Mouse (Mus musculus) intestine, embryonic 16.5 days (tissue): ENCODE results near the gene Spen. TPM values are rescaled to one million over a fixed set of nuclear protein-coding genes. Genes with fewer than 3 reads are reported as not detected.

Experiments used
- ATAC-seq: fragments of 200-750 bp; cut with Nextera tagmentation; 2 replicates; pipeline ENCODE4 v1.8.0; 2017; ENCODE audit warnings: moderate TSS enrichment, moderate library complexity
- H3K27ac ChIP-seq: fragments of 300-500 bp; sonication (generic); 2 replicates; pipeline ENCODE4 v1.5.1; 2014; ENCODE audit warnings: mild to moderate bottlenecking, low read length
- H3K27me3 ChIP-seq: fragments of 300-500 bp; sonication (generic); replicated peaks from 2 replicates; pipeline ENCODE4 v1.6.1; 2014; ENCODE audit warnings: low read length, control low read depth, mixed read lengths; ENCODE audit not compliant: control insufficient read depth, insufficient read depth
- H3K36me3 ChIP-seq: fragments of 300-500 bp; sonication (generic); 2 replicates; pipeline ENCODE4 v1.6.1; 2014; ENCODE audit warnings: low read length, control low read depth; ENCODE audit not compliant: control insufficient read depth, insufficient read depth
- H3K4me1 ChIP-seq: fragments of 300-500 bp; sonication (generic); 2 replicates; pipeline ENCODE4 v1.6.1; 2014; ENCODE audit warnings: low read length, control low read depth, mixed read lengths; ENCODE audit not compliant: control insufficient read depth, insufficient read depth
- H3K4me2 ChIP-seq: fragments of 300-500 bp; sonication (generic); 2 replicates; pipeline ENCODE4 v1.6.1; 2014; ENCODE audit warnings: low read depth, low read length, control low read depth
- H3K4me3 ChIP-seq: fragments of 300-500 bp; sonication (generic); 2 replicates; pipeline ENCODE4 v1.5.1; 2014; ENCODE audit warnings: mild to moderate bottlenecking, low read length
- H3K9ac ChIP-seq: fragments of 300-500 bp; sonication (generic); 2 replicates; pipeline ENCODE4 v1.6.1; 2014; ENCODE audit warnings: low read depth, low read length
- H3K9me3 ChIP-seq: fragments of 300-500 bp; sonication (generic); 2 replicates; pipeline ENCODE4 v1.6.1; 2016; ENCODE audit warnings: low read length, control low read depth; ENCODE audit not compliant: control insufficient read depth
- WGBS: fragments of 180-500 bp; shearing (Covaris S2); extraction: QIAGEN DNeasy Blood & Tissue Kit; methylation state at CpG from one replicate; pipeline ENCODE4 v1.1.7; 2014; 5-methylcytosine and 5-hydroxymethylcytosine counted together
- polyA plus RNA-seq: library from polyadenylated mRNA; unstranded; fragments of >200 nt; fragmentation: Nextera tagmentation; extraction: Ambion mirVana; gene quantifications from 2 replicates; pipeline ENCODE4 v1.2.1, GENCODE M21; 2015

Gene Spen
- polyA plus RNA-seq, 1 experiment from 2014 or later, result 6.3 TPM

GRCm38 (mm10) chr4:141440877-141441276, 97.5 kb downstream of the Spen start:
- no peak overlapping the region for H3K4me3 ChIP-seq
- peaks cover 14% of the 10 kb centered on the region for H3K4me1 ChIP-seq
- no peaks in the 10 kb centered on the region for H3K9me3 ChIP-seq
- no peak overlapping the region for H3K9ac ChIP-seq
- no peak overlapping the region for H3K4me2 ChIP-seq
- H3K27me3 ChIP-seq, result no peaks in the 10 kb centered on the region
- ATAC-seq, result no peak
- H3K27ac ChIP-seq, result no peak overlapping the region
- H3K36me3 ChIP-seq, result no peaks in the 10 kb centered on the region

GRCm38 (mm10) chr4:141439083-141439803, 99.2 kb downstream of the Spen start:
- Histone ChIP-seq H3K36me3 (no peaks in the 10 kb centered on the region), H3K27ac (no peak overlapping the region), H3K4me3 (no peak overlapping the region), H3K9me3 (no peaks in the 10 kb centered on the region), H3K4me1 (peaks cover 10% of the 10 kb centered on the region; the same call in 1 of the 2 replicates), H3K9ac (no peak overlapping the region), H3K4me2 (no peak overlapping the region), H3K27me3 (no peaks in the 10 kb centered on the region)
- 75% methylated on average over 12 of the region's 12 CpGs for WGBS
- no peak for ATAC-seq

- no peak; the same call in 1 of the 2 replicates for ATAC-seq
- Histone ChIP-seq H3K9ac (no peak within 1 kb of the TSS), H3K36me3 (no peaks in the 10 kb centered on the region), H3K4me1 (peaks cover 6% of the 10 kb centered on the region; the same call in 1 of the 2 replicates), H3K27me3 (no peaks in the 10 kb centered on the region), H3K27ac (no peak within 1 kb of the TSS), H3K4me3 (no peak within 1 kb of the TSS), H3K4me2 (no peak within 1 kb of the TSS), H3K9me3 (no peaks in the 10 kb centered on the region)
- 82% methylated on average over 1 of the region's 1 CpGs for WGBS
Observed at GRCm38 (mm10) chr4:141435974-141436373, 102.4 kb downstream of the Spen start, which contains the start of gene Srarp. TSS of gene Srarp (minus strand) at chr4:141436105.

- Histone ChIP-seq H3K4me2 (no peak overlapping the region), H3K4me3 (no peak overlapping the region), H3K27ac (no peak overlapping the region), H3K9me3 (no peaks in the 10 kb centered on the region), H3K9ac (no peak overlapping the region), H3K27me3 (no peaks in the 10 kb centered on the region), H3K36me3 (no peaks in the 10 kb centered on the region), H3K4me1 (peaks cover 4% of the 10 kb centered on the region; the same call in 1 of the 2 replicates)
- ATAC-seq, result no peak
- 82% methylated on average over 18 of the region's 18 CpGs for WGBS
Observed at GRCm38 (mm10) chr4:141433191-141433590, 105.2 kb downstream of the Spen start.

GRCm38 (mm10) chr4:141432666-141433065, 105.7 kb downstream of the Spen start:
- no peak for ATAC-seq

GRCm38 (mm10) chr4:141430997-141431396, 107.4 kb downstream of the Spen start:
- WGBS, result 44% methylated on average over 9 of the region's 9 CpGs
- ATAC-seq, result no peak
- H3K9me3 ChIP-seq, result no peaks in the 10 kb centered on the region

More at GRCm38 (mm10) chr4:141432666-141433065, 105.7 kb downstream of the Spen start:
- H3K4me3 ChIP-seq, result no peak overlapping the region
- H3K4me2 ChIP-seq, result no peak overlapping the region
- no peak overlapping the region for H3K9ac ChIP-seq
- H3K36me3 ChIP-seq, result no peaks in the 10 kb centered on the region
- no peaks in the 10 kb centered on the region for H3K9me3 ChIP-seq
- H3K4me1 ChIP-seq, result peaks cover 4% of the 10 kb centered on the region; the same call in 1 of the 2 replicates
- H3K27me3 ChIP-seq, result no peaks in the 10 kb centered on the region
- H3K27ac ChIP-seq, result no peak overlapping the region
- 59% methylated on average over 14 of the region's 14 CpGs for WGBS

GRCm38 (mm10) chr4:141429847-141430246, 108.5 kb downstream of the Spen start:
- no peaks in the 10 kb centered on the region for H3K9me3 ChIP-seq
- peaks cover 12% of the 10 kb centered on the region for H3K4me1 ChIP-seq
- WGBS, result 52% methylated on average over 9 of the region's 9 CpGs
- no peak overlapping the region for H3K9ac ChIP-seq
- no peaks in the 10 kb centered on the region for H3K27me3 ChIP-seq
- no peaks in the 10 kb centered on the region for H3K36me3 ChIP-seq
- H3K27ac ChIP-seq, result no peak overlapping the region
- ATAC-seq, result no peak
- H3K4me2 ChIP-seq, result no peak overlapping the region
- H3K4me3 ChIP-seq, result no peak overlapping the region

More at GRCm38 (mm10) chr4:141430997-141431396, 107.4 kb downstream of the Spen start:
- Histone ChIP-seq H3K4me1 (peaks cover 6% of the 10 kb centered on the region), H3K36me3 (no peaks in the 10 kb centered on the region), H3K4me3 (no peak overlapping the region), H3K4me2 (no peak overlapping the region), H3K9ac (no peak overlapping the region), H3K27ac (no peak overlapping the region), H3K27me3 (no peaks in the 10 kb centered on the region)

GRCm38 (mm10) chr4:141429381-141429780, 109.0 kb downstream of the Spen start:
- no peak for ATAC-seq
- peaks cover 12% of the 10 kb centered on the region for H3K4me1 ChIP-seq
- no peak overlapping the region for H3K4me3 ChIP-seq
- no peaks in the 10 kb centered on the region for H3K27me3 ChIP-seq
- no peak overlapping the region for H3K9ac ChIP-seq
- no peak overlapping the region for H3K4me2 ChIP-seq
- no peaks in the 10 kb centered on the region for H3K9me3 ChIP-seq
- no peaks in the 10 kb centered on the region for H3K36me3 ChIP-seq
- WGBS, result 81% methylated on average over 6 of the region's 6 CpGs
- no peak overlapping the region for H3K27ac ChIP-seq

- Histone ChIP-seq H3K4me2 (no peak overlapping the region), H3K9ac (no peak overlapping the region), H3K4me3 (no peak overlapping the region), H3K27ac (no peak overlapping the region), H3K27me3 (no peaks in the 10 kb centered on the region), H3K36me3 (no peaks in the 10 kb centered on the region), H3K4me1 (peaks cover 12% of the 10 kb centered on the region), H3K9me3 (no peaks in the 10 kb centered on the region)
- no peak for ATAC-seq
- WGBS, result 87% methylated on average over 13 of the region's 13 CpGs
Observed at GRCm38 (mm10) chr4:141427921-141428320, 110.5 kb downstream of the Spen start.
